Mouse (Mus musculus) olfactory bulb, adult 2 months (tissue): ENCODE results near the gene Aqp8. TPM values are rescaled to one million over a fixed set of nuclear protein-coding genes. Genes with fewer than 3 reads are reported as not detected.

ENCODE experiments used
- H3K27ac ChIP-seq: fragments of 200-500 bp; 2 replicates; pipeline ENCODE4 v1.5.1; 2012; ENCODE audit warnings: low read depth, low read length; ENCODE audit not compliant: insufficient read depth
- H3K4me1 ChIP-seq: fragments of 200-500 bp; 2 replicates; pipeline ENCODE4 v1.6.1; 2012; ENCODE audit warnings: low read length; ENCODE audit not compliant: control insufficient read depth, insufficient read depth
- H3K4me3 ChIP-seq: fragments of 200-500 bp; 2 replicates; pipeline ENCODE4 v1.5.1; 2012; ENCODE audit warnings: mild to moderate bottlenecking, low read depth, low read length, moderate library complexity; ENCODE audit not compliant: insufficient read depth
- CTCF ChIP-seq: fragments of 200-500 bp; IDR thresholded peaks from 2 replicates; pipeline ENCODE4 v1.5.1; 2012; ENCODE audit warnings: low read depth, mild to moderate bottlenecking, low read length, moderate library complexity; ENCODE audit not compliant: insufficient read depth
- POLR2A ChIP-seq: fragments of 200-500 bp; IDR thresholded peaks from 2 replicates; pipeline ENCODE4 v1.6.1; 2012; ENCODE audit warnings: mild to moderate bottlenecking, low read depth, low read length, moderate library complexity; ENCODE audit not compliant: insufficient read depth
- WGBS: fragments of 180-500 bp; shearing (Covaris S2); methylation state at CpG from one replicate; pipeline ENCODE4 v1.1.7; 2018; 5-methylcytosine and 5-hydroxymethylcytosine counted together
- polyA plus RNA-seq: library from polyadenylated mRNA; stranded (reverse); fragments of >200 nt; gene quantifications from 2 replicates; pipeline ENCODE4 v1.2.4, GENCODE M21; 2012; ENCODE audit warnings: low replicate concordance; ENCODE audit not compliant: missing spikeins, insufficient read depth, insufficient read length

The Aqp8 gene
- polyA plus RNA-seq, 1 experiment, result not detected

GRCm38 (mm10) chr7:123442079-123442478, 20.0 kb upstream of the Aqp8 start:
- WGBS, result 87% methylated on average over 1 of the region's 1 CpGs
- Histone ChIP-seq H3K27ac (no peak overlapping the region), H3K4me3 (no peak overlapping the region), H3K4me1 (no peaks in the 10 kb centered on the region)
- TF ChIP-seq POLR2A, result no peak
- TF ChIP-seq CTCF, result no peak

DNA sequence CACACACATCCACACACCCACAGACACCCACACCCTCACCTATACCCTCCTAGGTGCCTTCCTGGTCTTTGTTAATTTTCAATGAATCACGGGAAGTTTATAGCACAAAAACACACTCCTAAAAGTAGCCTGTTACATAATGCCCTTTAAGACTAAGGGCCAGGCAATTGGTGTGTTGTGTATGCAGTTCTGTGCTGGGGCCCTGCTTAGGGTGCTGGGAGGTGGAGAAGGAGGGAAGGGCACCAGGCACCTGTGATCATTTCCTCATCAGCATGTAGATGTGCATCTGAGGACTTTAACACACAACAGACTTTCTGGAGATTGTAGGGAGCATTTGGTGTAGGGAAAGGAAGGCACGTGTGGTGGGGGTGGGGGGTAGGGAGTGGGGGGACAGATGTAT, 13.3 kb upstream of the Aqp8 start:
- no peak overlapping the region for H3K4me3 ChIP-seq
- no peaks in the 10 kb centered on the region for H3K4me1 ChIP-seq
- H3K27ac ChIP-seq, result no peak overlapping the region
- TF ChIP-seq CTCF (no peak), POLR2A (no peak)
- 88% methylated on average over 2 of the region's 2 CpGs for WGBS

DNA sequence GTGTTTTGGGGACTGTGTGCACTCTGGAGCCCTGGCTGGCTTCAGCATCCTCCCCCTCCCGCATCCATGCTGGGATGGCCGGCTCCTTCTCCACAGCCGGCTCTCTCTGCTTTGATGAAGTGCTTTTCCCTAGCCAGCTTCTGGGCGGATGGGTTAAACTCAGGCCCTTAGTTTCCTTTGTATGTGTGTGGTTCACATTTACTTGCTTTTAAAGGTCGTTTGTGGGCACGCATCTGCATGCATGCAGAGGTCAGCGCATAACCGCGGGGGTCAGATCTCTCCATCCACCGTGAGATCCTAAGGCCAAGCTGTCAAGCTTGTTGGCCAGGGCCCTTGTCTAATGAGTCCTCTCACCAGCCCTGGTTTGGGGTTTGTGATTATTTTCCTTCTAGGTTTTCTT, 12.4 kb upstream of the Aqp8 start:
- Histone ChIP-seq H3K4me3 (no peak overlapping the region), H3K27ac (no peak overlapping the region), H3K4me1 (no peaks in the 10 kb centered on the region)
- TF ChIP-seq POLR2A (no peak), CTCF (no peak)
- 65% methylated on average over 10 of the region's 10 CpGs for WGBS

DNA sequence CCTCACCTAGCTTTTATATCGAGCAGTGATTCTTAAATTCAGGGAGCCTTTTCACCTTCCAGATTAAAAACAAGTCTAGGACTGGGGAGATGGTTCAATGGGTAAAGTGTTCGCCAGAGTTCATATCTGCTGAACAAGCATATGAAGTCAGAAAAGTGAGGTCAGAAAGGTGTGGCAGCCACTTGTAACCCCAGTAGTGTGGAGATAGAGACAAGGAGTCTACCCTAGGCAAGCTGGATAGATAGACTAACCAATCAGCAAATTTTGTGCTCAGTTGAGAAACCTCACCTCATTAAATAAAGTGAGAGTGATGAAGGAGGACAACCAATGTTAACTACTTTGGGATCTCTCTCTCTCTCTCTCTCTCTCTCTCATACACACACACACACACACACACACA, 11.6 kb upstream of the Aqp8 start:
- Histone ChIP-seq H3K4me3 (no peak overlapping the region), H3K4me1 (no peaks in the 10 kb centered on the region), H3K27ac (no peak overlapping the region)
- TF ChIP-seq POLR2A, result no peak
- no peak for TF ChIP-seq CTCF
- WGBS, result 97% methylated on average over 2 of the region's 2 CpGs

DNA sequence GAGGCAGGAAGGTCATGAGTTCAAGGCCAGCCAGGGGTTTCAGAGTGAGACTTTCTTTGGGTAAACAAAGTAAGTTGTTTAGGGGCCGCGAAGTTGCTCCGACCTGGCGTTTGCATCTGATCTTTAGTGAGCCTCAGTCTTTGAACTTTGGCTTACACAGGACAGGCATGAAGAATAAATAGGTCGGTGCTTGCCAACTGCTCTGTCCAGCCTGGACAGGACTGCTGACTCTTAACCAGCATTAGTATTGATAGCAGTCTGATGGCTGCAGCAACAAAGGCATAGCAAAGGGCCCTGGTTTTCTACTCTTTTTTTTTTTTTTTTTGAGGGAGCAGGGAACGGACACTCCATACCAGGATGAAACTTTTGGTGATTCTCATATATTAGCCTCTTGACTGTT, 9.5 kb upstream of the Aqp8 start:
- H3K27ac ChIP-seq, result no peak overlapping the region
- H3K4me3 ChIP-seq, result no peak overlapping the region
- no peaks in the 10 kb centered on the region for H3K4me1 ChIP-seq
- 75% methylated on average over 6 of the region's 6 CpGs for WGBS
- TF ChIP-seq POLR2A (no peak), CTCF (no peak)

- no peak for TF ChIP-seq CTCF
- TF ChIP-seq POLR2A, result no peak
- Histone ChIP-seq H3K4me1 (no peaks in the 10 kb centered on the region), H3K27ac (no peak overlapping the region), H3K4me3 (no peak overlapping the region)
- 76% methylated on average over 8 of the region's 8 CpGs for WGBS
Measured at GRCm38 (mm10) chr7:123453066-123453465, 9.0 kb upstream of the Aqp8 start.

- 94% methylated on average over 3 of the region's 3 CpGs for WGBS
- Histone ChIP-seq H3K27ac (no peak overlapping the region), H3K4me1 (no peaks in the 10 kb centered on the region), H3K4me3 (no peak overlapping the region)
- TF ChIP-seq POLR2A, result no peak
Measured at GRCm38 (mm10) chr7:123455088-123455487, 7.0 kb upstream of the Aqp8 start.

- H3K4me1 ChIP-seq, result no peaks in the 10 kb centered on the region
- TF ChIP-seq POLR2A (no peak), CTCF (no peak)
- 96% methylated on average over 4 of the region's 4 CpGs for WGBS
- H3K27ac ChIP-seq, result no peak overlapping the region
- H3K4me3 ChIP-seq, result no peak overlapping the region
Measured at GRCm38 (mm10) chr7:123458309-123458708, 3.8 kb upstream of the Aqp8 start.

DNA sequence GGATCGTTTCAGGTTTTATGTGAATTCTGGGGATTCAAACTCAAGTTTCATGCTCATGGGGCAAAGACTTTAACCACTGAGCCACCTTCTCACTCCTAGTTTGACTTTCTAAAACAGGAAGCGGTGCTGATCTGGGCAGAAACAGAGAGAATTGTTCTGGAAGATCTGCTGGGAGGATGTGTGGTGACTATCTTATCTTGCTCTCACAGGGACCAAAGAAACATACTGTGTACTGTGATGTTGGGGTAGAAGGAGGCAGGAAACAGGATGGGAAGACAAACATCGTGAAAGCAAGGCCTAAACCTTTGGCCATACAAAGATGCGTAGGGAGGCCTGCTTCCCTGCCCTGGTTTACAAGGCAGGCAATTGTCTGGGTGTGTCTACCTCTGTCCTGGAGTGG, 2.8 kb upstream of the Aqp8 start:
- H3K4me3 ChIP-seq, result no peak overlapping the region
- H3K27ac ChIP-seq, result no peak overlapping the region
- 89% methylated on average over 4 of the region's 4 CpGs for WGBS
- H3K4me1 ChIP-seq, result no peaks in the 10 kb centered on the region
- TF ChIP-seq POLR2A, result no peak
- no peak for TF ChIP-seq CTCF

DNA sequence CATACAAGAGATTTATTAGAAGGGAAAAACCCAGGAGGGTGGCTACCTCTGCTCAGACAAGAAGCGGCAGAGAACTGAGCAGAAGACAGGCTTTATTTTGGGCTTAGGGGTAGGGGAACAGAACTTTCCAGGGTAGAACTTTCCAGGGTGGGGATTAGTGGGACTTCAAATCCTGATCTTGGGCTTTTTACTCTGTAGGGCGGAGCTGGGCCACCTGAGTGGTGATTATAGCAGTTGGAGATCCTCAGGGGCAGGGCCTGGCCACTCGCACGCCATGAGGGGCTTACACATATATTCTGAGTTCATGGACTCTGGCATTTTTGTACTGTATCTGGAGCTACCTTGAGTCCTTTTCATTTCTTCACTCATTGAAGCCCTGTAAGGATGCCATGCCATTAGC, 775 bp upstream of the Aqp8 start:
- TF ChIP-seq CTCF (no peak), POLR2A (no peak)
- no peaks in the 10 kb centered on the region for H3K4me1 ChIP-seq
- WGBS, result 94% methylated on average over 4 of the region's 4 CpGs
- no peak overlapping the region for H3K27ac ChIP-seq
- no peak overlapping the region for H3K4me3 ChIP-seq

DNA sequence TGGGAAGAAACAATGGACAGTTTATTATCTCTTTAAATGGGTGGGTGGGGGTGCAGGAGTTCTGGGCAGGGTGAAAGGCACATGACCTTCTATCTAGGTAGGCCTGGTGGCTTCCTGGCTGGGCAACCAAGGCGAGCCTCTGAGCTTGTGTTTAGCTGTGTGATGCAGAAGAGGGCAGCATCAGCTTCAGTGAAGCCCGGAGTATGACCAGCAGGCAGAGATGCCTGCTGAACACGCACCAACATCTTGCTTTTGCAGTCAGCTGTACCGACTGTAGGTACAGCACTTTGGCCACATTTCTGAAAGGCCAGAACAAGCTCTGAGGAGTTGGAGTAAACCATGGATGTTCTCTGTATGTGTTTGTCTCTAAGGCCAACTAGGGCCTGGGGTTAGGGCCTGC, 1.5 kb downstream of the Aqp8 start:
- H3K4me3 ChIP-seq, result no peak overlapping the region
- H3K27ac ChIP-seq, result no peak overlapping the region
- WGBS, result 84% methylated on average over 4 of the region's 4 CpGs
- no peaks in the 10 kb centered on the region for H3K4me1 ChIP-seq
- TF ChIP-seq POLR2A, result no peak
- TF ChIP-seq CTCF, result no peak
